24 mouse cellular contexts compared by ENCODE assay signal in the genomic region with DNA sequence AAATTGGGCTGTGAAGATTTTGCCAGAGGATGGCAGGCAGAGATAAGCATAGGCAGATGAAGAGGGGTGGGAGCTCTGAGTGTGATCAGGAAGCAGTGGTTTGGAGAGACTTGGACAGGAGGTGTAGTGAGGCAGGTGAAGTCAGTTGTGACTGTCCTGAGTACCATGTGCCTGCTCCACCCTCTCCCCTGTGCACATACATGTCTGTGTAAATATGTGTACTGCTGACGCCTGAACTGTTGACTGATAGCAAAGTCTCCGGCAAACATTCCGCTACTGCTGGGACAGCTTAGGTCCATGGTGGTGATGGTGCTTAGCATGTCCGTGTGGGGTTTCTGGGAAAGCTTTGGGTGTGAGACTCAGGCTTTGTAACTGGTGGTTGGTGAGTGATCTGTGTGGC.
DNase-seq lines count a peak whose midpoint lies in the region; ATAC-seq lines count a peak whose summit lies in the region.
"Had no signal": no experiment of that assay in that cellular context is flagged by ENCODE, and none has a peak within 500 bp of the region (broad histone marks: within the 10 kb centered on the region; RNA-seq: fewer than 3 reads in every experiment).

No protein-coding gene starts in this region.

- H3K27me3 ChIP-seq in hindbrain, embryonic 10.5 days (ENCODE audit: insufficient read depth, poor library complexity, severe bottlenecking) = no peaks in the 10 kb centered on the region
- H3K27me3 ChIP-seq in hindbrain, embryonic 13.5 days = no peaks in the 10 kb centered on the region
- no peaks in the 10 kb centered on the region for H3K27me3 ChIP-seq in midbrain, embryonic 13.5 days
- H3K27me3 ChIP-seq in midbrain, embryonic 15.5 days (replicated peaks) = no peaks in the 10 kb centered on the region
- H3K27me3 ChIP-seq: Patski had no signal

- no peak overlapping the region for H3K9ac ChIP-seq in hindbrain, embryonic 13.5 days
- H3K9ac ChIP-seq in midbrain, embryonic 13.5 days (replicated peaks) = no peak overlapping the region
- no peak overlapping the region for H3K9ac ChIP-seq in midbrain, embryonic 15.5 days
- H3K9ac ChIP-seq: hindbrain, embryonic 14.5 days had no signal

- no peak overlapping the region for H3K4me3 ChIP-seq in hindbrain, embryonic 10.5 days
- H3K4me3 ChIP-seq in hindbrain, embryonic 13.5 days = no peak overlapping the region
- H3K4me3 ChIP-seq in midbrain, embryonic 13.5 days (replicated peaks) = no peak overlapping the region
- no peak overlapping the region for H3K4me3 ChIP-seq in midbrain, embryonic 15.5 days
- H3K4me3 ChIP-seq: erythroblast, embryonic 14.5 days; heart, adult 2 months; left cerebral cortex, adult 2 months; myocyte had no signal

- no peak for ATAC-seq in hindbrain, embryonic 13.5 days (ENCODE audit: low FRiP score)
- ATAC-seq in midbrain, embryonic 13.5 days = 0 out of 2 replicates have a peak, but pooled peaks have one; percentile 37
- no peak for ATAC-seq in midbrain, embryonic 15.5 days (replicated peaks)
- ATAC-seq: CD4-positive, CD25-positive, alpha-beta regulatory T cell, adult 4 months; forebrain, embryonic 14.5 days; intestine, embryonic 16.5 days; Patski had no signal

- DNase-seq in heart, adult 11 months = peak; percentile 85
- no peak for DNase-seq in heart, postnatal 10 days
- DNase-seq in hindbrain, embryonic 10.5 days (ENCODE audit: low spot score) = no peak
- DNase-seq in left cerebral cortex, adult 8-10 months (ENCODE audit: low spot score in 2 of 2) = no peak
- DNase-seq: adrenal gland, postnatal 25 days; cerebellum, adult 11-12 months; cerebellum, postnatal 25 days; gastrocnemius, postnatal 10 days; heart, adult 2 months; lung, adult 18-20 months; lung, postnatal 14 days; midbrain, embryonic 14.5 days; thymus, postnatal 25 days had no signal

- H3K4me2 ChIP-seq in hindbrain, embryonic 13.5 days = no peak overlapping the region
- no peak overlapping the region for H3K4me2 ChIP-seq in midbrain, embryonic 13.5 days (replicated peaks)
- no peak overlapping the region for H3K4me2 ChIP-seq in midbrain, embryonic 15.5 days
- H3K4me2 ChIP-seq: hindbrain, embryonic 14.5 days had no signal

- peaks cover 39% of the 10 kb centered on the region for H3K4me1 ChIP-seq in hindbrain, embryonic 10.5 days (replicated peaks)
- peaks cover 13% of the 10 kb centered on the region for H3K4me1 ChIP-seq in hindbrain, embryonic 13.5 days (replicated peaks)
- peaks cover 9% of the 10 kb centered on the region; the same call in 1 of the 2 replicates for H3K4me1 ChIP-seq in midbrain, embryonic 13.5 days (replicated peaks)
- no peaks in the 10 kb centered on the region for H3K4me1 ChIP-seq in midbrain, embryonic 15.5 days

- WGBS in hindbrain, embryonic 10.5 days = 92% methylated on average over 4 of the region's 4 CpGs
- 87% methylated on average over 4 of the region's 4 CpGs for WGBS in hindbrain, embryonic 13.5 days
- 93% methylated on average over 4 of the region's 4 CpGs for WGBS in midbrain, embryonic 13.5 days
- 93% methylated on average over 4 of the region's 4 CpGs for WGBS in midbrain, embryonic 15.5 days

- intact Hi-C loops in heart, postnatal 10 days (cut with DNase I) = loop anchor here (5.0 kb wide), 1 partner anchor 34 kb away; no protein-coding TSS in a partner anchor

- H3K36me3 ChIP-seq in hindbrain, embryonic 10.5 days = no peaks in the 10 kb centered on the region
- H3K36me3 ChIP-seq in hindbrain, embryonic 13.5 days = no peaks in the 10 kb centered on the region
- no peaks in the 10 kb centered on the region for H3K36me3 ChIP-seq in midbrain, embryonic 13.5 days
- no peaks in the 10 kb centered on the region for H3K36me3 ChIP-seq in midbrain, embryonic 15.5 days (replicated peaks)

- H3K27ac ChIP-seq in hindbrain, embryonic 10.5 days = peak overlapping the region; percentile 12; the same call in 1 of the 2 replicates
- H3K27ac ChIP-seq in hindbrain, embryonic 13.5 days = no peak overlapping the region
- H3K27ac ChIP-seq in midbrain, embryonic 13.5 days = no peak overlapping the region
- H3K27ac ChIP-seq in midbrain, embryonic 15.5 days = no peak overlapping the region
- H3K27ac ChIP-seq: hindbrain, embryonic 14.5 days; left cerebral cortex, adult 2 months had no signal

- H3K9me3 ChIP-seq in hindbrain, embryonic 10.5 days = no peaks in the 10 kb centered on the region
- H3K9me3 ChIP-seq in hindbrain, embryonic 13.5 days = no peaks in the 10 kb centered on the region
- H3K9me3 ChIP-seq in midbrain, embryonic 13.5 days = no peaks in the 10 kb centered on the region
- H3K9me3 ChIP-seq in midbrain, embryonic 15.5 days = no peaks in the 10 kb centered on the region
